Mouse (Mus musculus) erythroblast, embryonic 14.5 days (primary cell): ENCODE data around the gene Gm7247. TPM values are rescaled to one million over a fixed set of nuclear protein-coding genes. Genes with fewer than 3 reads are reported as not detected.
"Not testable (repeated sequence)": the region's sequence is repeated elsewhere in the genome, so short reads cannot be mapped to it uniquely, and the experiment has no call there.

Experiments
- H3K27me3 ChIP-seq: 2 replicates; pipeline ENCODE4 v1.6.1; 2012; ENCODE audit warnings: inconsistent platforms; ENCODE audit not compliant: control insufficient read depth
- H3K36me3 ChIP-seq: 2 replicates; pipeline ENCODE4 v1.6.1; 2012; ENCODE audit warnings: mild to moderate bottlenecking, inconsistent platforms; ENCODE audit not compliant: control insufficient read depth
- H3K4me1 ChIP-seq: 2 replicates; pipeline ENCODE4 v1.6.1; 2012; ENCODE audit warnings: inconsistent platforms; ENCODE audit not compliant: control insufficient read depth
- H3K4me3 ChIP-seq: replicated peaks from 2 replicates; pipeline ENCODE3; 2012; ENCODE audit warnings: moderate library complexity, mild to moderate bottlenecking, inconsistent platforms
- H3K9me3 ChIP-seq: 2 replicates; pipeline ENCODE4 v1.6.1; 2012; ENCODE audit warnings: low read length, inconsistent platforms, mixed read lengths; ENCODE audit not compliant: control insufficient read depth
- GATA1 ChIP-seq: IDR thresholded peaks from 2 replicates; pipeline ENCODE4 v1.6.1; 2012; ENCODE audit warnings: low read length, inconsistent platforms, mixed read lengths
- TAL1 ChIP-seq: IDR thresholded peaks from 3 replicates; pipeline ENCODE4 v1.6.1; 2012; ENCODE audit warnings: low read length, inconsistent platforms, mixed read lengths
- polyA plus RNA-seq: library from polyadenylated mRNA; stranded (reverse); fragments of >175 nt; gene quantifications from 2 replicates; pipeline ENCODE4 v1.2.3, GENCODE M21; 2012

The Gm7247 gene
- polyA plus RNA-seq, 1 experiment, result not detected

DNA sequence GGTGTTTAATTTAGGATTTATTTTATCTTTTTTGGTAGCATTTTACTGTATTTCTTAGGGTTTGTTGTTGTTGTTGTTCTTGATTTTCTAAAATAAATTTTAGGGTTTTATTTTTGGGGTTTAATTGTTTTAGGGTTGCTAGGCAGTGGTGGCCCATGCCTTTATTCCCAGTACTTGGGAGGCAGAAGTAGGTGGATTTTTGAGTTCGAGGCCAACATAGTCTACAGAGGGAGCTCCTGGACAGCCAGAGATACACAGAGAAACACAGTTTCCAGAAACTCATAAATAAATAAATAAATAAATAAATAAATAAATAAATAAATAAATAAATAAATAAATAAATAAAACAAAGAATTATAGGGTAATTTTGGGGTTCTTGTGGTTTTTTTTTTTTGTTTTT, 122.1 kb downstream of the Gm7247 start:
- no peak for TF ChIP-seq GATA1
- no peak for TF ChIP-seq TAL1
- Histone ChIP-seq H3K4me3 (no peak overlapping the region), H3K4me1 (no peaks in the 10 kb centered on the region), H3K36me3 (no peaks in the 10 kb centered on the region), H3K9me3 (no peaks in the 10 kb centered on the region), H3K27me3 (no peaks in the 10 kb centered on the region)

- Histone ChIP-seq H3K27me3 (no peaks in the 10 kb centered on the region), H3K4me1 (no peaks in the 10 kb centered on the region), H3K4me3 (no peak overlapping the region), H3K9me3 (no peaks in the 10 kb centered on the region), H3K36me3 (no peaks in the 10 kb centered on the region)
- no peak for TF ChIP-seq GATA1
- TF ChIP-seq TAL1, result no peak
Measured at GRCm38 (mm10) chr14:51486111-51486510, 124.6 kb downstream of the Gm7247 start.

- no peaks in the 10 kb centered on the region for H3K36me3 ChIP-seq
- H3K27me3 ChIP-seq, result no peaks in the 10 kb centered on the region
- H3K4me3 ChIP-seq, result no peak overlapping the region
- H3K4me1 ChIP-seq, result no peaks in the 10 kb centered on the region
- TF ChIP-seq TAL1 (no peak), GATA1 (no peak)
- no peaks in the 10 kb centered on the region for H3K9me3 ChIP-seq
Measured at GRCm38 (mm10) chr14:51495781-51496180, 134.2 kb downstream of the Gm7247 start.

GRCm38 (mm10) chr14:51496955-51497354, 135.4 kb downstream of the Gm7247 start:
- TF ChIP-seq TAL1 (no peak), GATA1 (no peak)
- H3K4me3 ChIP-seq, result no peak overlapping the region
- H3K36me3 ChIP-seq, result no peaks in the 10 kb centered on the region
- H3K27me3 ChIP-seq, result no peaks in the 10 kb centered on the region
- no peaks in the 10 kb centered on the region for H3K9me3 ChIP-seq
- H3K4me1 ChIP-seq, result no peaks in the 10 kb centered on the region

DNA sequence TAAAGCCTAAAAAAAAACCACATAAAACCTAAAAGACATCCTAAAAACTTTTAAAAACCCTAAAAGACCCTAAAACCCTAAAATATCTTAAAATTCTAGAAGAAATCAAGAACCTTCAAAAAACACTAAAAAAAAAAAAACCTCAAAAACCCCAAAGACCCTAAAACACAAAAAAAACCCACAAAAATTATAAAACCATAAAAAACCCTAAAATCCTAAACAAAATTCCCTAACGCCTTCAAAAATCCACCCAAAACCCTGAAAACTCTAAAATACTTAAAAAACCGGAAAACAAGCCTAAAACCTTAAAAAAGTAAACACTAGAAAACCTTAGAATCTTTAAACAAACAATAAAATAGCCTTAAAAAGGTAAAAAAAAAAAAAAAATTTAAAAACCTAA, 136.4 kb downstream of the Gm7247 start:
- Histone ChIP-seq H3K4me3 (no peak overlapping the region), H3K36me3 (no peaks in the 10 kb centered on the region), H3K9me3 (no peaks in the 10 kb centered on the region), H3K27me3 (no peaks in the 10 kb centered on the region), H3K4me1 (no peaks in the 10 kb centered on the region)
- TF ChIP-seq TAL1 (no peak), GATA1 (no peak)

- H3K27me3 ChIP-seq, result no peaks in the 10 kb centered on the region
- H3K4me3 ChIP-seq, result no peak overlapping the region
- TF ChIP-seq GATA1, result no peak
- no peak for TF ChIP-seq TAL1
- H3K4me1 ChIP-seq, result no peaks in the 10 kb centered on the region
- no peaks in the 10 kb centered on the region for H3K9me3 ChIP-seq
- H3K36me3 ChIP-seq, result no peaks in the 10 kb centered on the region
Measured at GRCm38 (mm10) chr14:51499707-51500275, 138.2 kb downstream of the Gm7247 start.

GRCm38 (mm10) chr14:51500461-51500860, 138.9 kb downstream of the Gm7247 start:
- H3K4me1 ChIP-seq, result no peaks in the 10 kb centered on the region
- H3K36me3 ChIP-seq, result no peaks in the 10 kb centered on the region
- TF ChIP-seq GATA1 (no peak), TAL1 (no peak)
- no peaks in the 10 kb centered on the region for H3K9me3 ChIP-seq
- H3K4me3 ChIP-seq, result no peak overlapping the region
- H3K27me3 ChIP-seq, result no peaks in the 10 kb centered on the region

DNA sequence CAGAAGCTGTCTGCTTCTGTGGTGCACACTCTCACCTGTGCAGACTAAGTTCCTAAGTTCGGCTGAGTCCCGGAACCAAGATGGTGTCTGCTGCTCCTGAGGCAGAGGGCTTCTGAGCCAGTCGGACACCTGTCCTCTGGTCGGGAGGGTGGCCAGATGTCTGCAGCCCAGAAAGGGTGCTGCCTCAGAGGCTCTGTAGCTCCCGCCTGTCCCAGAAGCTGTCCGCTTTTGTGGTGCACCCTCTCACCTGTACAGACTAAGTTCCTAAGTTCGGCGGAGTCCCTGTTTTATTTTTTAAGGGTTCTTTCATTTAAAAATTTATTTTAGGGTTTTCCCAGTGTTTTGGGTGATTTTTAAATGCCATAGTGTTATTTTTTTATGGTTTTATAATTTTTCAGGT, 145.9 kb downstream of the Gm7247 start:
- H3K27me3 ChIP-seq, result no peaks in the 10 kb centered on the region
- no peak overlapping the region for H3K4me3 ChIP-seq
- H3K9me3 ChIP-seq, result 0 out of 2 replicates have a peak, but pooled peaks cover 3% of the 10 kb centered on the region
- H3K36me3 ChIP-seq, result no peaks in the 10 kb centered on the region
- no peaks in the 10 kb centered on the region for H3K4me1 ChIP-seq
- TF ChIP-seq GATA1 (no peak), TAL1 (no peak)

DNA sequence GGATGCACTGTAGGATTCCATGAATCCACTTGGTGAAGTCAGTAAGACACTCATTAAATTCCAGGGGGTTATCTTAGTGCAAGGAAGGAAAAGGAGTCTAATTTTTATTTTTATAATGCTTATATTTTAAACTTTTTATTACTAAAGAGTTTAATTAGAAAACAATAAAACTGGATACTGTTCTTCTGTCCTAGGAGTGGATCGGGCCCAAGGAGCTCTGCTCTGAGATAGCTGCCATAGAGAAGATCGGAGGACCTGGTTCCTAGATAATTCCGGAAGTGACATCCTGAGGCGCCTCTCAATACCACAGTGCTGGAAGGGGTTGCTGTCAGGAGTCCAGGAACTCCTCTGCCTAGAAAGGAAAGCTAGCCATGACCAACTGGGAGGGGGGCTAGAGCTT, 190.9 kb downstream of the Gm7247 start, which contains the start of gene Gm5622:
Gm5622 (plus strand) TSS at position 301 of the 400 bp plus-strand sequence.
- Histone ChIP-seq H3K4me1 (no peaks in the 10 kb centered on the region), H3K4me3 (no peak within 1 kb of the TSS), H3K36me3 (no peaks in the 10 kb centered on the region), H3K9me3 (no peaks in the 10 kb centered on the region), H3K27me3 (no peaks in the 10 kb centered on the region)
- TF ChIP-seq TAL1 (no peak), GATA1 (no peak)

- not testable (repeated sequence) for H3K27me3 ChIP-seq, H3K36me3 ChIP-seq, H3K4me3 ChIP-seq, H3K9me3 ChIP-seq, H3K4me1 ChIP-seq
Measured at GRCm38 (mm10) chr14:51573963-51574362, 212.4 kb downstream of the Gm7247 start, which contains the start of gene Gm17175. TSS of gene Gm17175 (minus strand) at chr14:51574063.

DNA sequence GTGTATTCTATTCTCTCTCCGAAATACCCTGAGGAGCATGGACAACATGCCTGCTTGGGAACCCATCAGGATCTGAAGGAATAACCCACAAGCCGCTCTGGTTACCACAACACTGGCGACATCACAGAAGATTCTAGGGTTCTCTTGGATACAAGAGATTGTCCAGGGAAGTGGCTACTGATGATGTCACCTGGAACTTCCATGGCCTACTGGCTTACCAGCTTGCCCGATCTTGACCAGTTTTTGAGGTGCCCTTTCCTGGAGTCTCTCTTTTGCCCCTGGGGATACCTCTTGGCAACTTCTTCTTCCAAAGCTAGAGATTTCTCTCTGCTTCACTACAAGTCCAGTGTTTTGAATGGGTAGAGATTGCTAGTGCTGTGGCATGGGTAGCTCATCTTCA, 230.5 kb downstream of the Gm7247 start, which contains the start of gene Gm17174:
Gm17174 (minus strand) TSS at position 101 of the 400 bp plus-strand sequence.
- not testable (repeated sequence) for H3K36me3 ChIP-seq, H3K9me3 ChIP-seq, H3K4me3 ChIP-seq, H3K27me3 ChIP-seq, H3K4me1 ChIP-seq
